Mouse (Mus musculus) testis, adult 2 months (tissue): ENCODE results near the gene Tcea3.

Experiments used
- CTCF ChIP-seq: fragments of 200-500 bp; IDR thresholded peaks from 2 replicates; pipeline ENCODE4 v1.5.1; 2012; ENCODE audit warnings: low read depth, mild to moderate bottlenecking, inconsistent platforms, low read length, moderate library complexity; ENCODE audit not compliant: control insufficient read depth, insufficient read depth, insufficient replicate concordance
- POLR2A ChIP-seq: fragments of 200-500 bp; IDR thresholded peaks from 2 replicates; pipeline ENCODE4 v1.6.1; 2012; ENCODE audit warnings: low read depth, mild to moderate bottlenecking, inconsistent platforms, low read length, moderate library complexity; ENCODE audit not compliant: control insufficient read depth

DNA sequence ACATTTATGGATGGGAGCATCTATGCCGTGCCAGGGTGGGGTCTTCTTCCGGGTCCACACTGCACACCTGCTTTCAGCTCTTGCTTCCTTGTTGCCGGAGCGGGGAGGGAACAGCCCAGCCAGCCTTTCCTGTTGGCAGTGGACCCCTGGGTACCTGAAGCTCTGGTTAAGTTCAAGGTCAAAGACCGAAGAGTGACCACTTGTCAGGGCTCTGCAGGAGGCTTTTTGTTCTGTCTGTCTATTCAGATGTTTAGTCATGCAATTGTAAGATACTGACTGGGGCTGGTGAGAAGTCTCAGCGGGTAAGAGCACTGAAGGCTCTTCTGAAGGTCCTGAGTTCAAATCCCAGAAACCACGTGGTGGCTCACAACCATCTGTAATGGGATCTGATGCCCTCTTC, 48.7 kb upstream of the Tcea3 start:
- TF ChIP-seq POLR2A = no peak
- TF ChIP-seq CTCF = no peak
